ENCODE assay signal across 9 mouse cellular contexts in the genomic region with DNA sequence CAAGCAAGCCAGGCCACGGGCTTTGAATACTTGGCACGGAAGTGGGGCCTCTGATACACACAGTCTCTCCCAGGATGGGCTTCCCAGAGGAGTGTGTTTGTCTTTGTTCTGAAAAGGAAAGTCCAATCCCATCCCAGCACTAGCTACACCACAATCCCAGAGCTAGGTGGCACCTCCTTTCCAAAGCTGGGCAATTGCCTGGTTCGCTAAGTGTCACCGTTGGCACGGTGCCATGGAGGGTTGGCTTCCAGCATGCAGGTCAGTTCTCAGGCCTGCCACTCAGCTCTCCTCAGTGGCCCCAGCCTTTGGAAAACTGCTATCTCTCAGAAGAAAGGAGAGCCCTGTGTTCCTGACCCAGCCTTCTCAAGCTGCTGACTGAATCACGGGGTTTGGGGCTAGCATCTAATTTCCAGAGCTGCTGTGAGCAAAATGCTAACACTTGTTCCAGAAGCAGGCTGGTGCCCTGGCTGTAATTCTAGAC. TPM values are rescaled to one million over a fixed set of nuclear protein-coding genes. Genes with fewer than 3 reads are reported as not detected.
A peak's percentile ranks its signal among the peaks of the same experiment; 100 is the strongest.
DNase-seq lines count a peak whose midpoint lies in the region; ATAC-seq and TF ChIP-seq lines count a peak whose summit lies in the region.
"Had no signal": no experiment of that assay in that cellular context is flagged by ENCODE, and none has a peak within 500 bp of the region (broad histone marks: within the 10 kb centered on the region; RNA-seq: fewer than 3 reads in every experiment).

No protein-coding gene starts in this region.

- no peak overlapping the region for H3K4me3 ChIP-seq in intestine, embryonic 16.5 days (ENCODE audit: low read length)
- H3K4me3 ChIP-seq in left cerebral cortex, adult 2 months = no peak overlapping the region
- H3K4me3 ChIP-seq in midbrain, embryonic 13.5 days (replicated peaks) = no peak overlapping the region
- no peak overlapping the region for H3K4me3 ChIP-seq in stomach, embryonic 16.5 days (replicated peaks; ENCODE audit: low read length)
- H3K4me3 ChIP-seq: myocyte had no signal

- H3K36me3 ChIP-seq in intestine, embryonic 16.5 days (ENCODE audit: control insufficient read depth, insufficient read depth, low read length) = no peaks in the 10 kb centered on the region
- no peaks in the 10 kb centered on the region for H3K36me3 ChIP-seq in midbrain, embryonic 13.5 days
- H3K36me3 ChIP-seq in stomach, embryonic 16.5 days (ENCODE audit: control insufficient read depth, insufficient read depth, low read length) = no peaks in the 10 kb centered on the region

- H3K4me2 ChIP-seq in intestine, embryonic 16.5 days (ENCODE audit: low read depth, low read length) = no peak overlapping the region
- no peak overlapping the region for H3K4me2 ChIP-seq in midbrain, embryonic 13.5 days (replicated peaks)
- no peak overlapping the region for H3K4me2 ChIP-seq in stomach, embryonic 16.5 days (ENCODE audit: low read depth, low read length)

- DNase-seq in adrenal gland, postnatal 14 days = peak; percentile 88
- peak; percentile 58 to 77 for DNase-seq in cerebellum, postnatal 4 days (ENCODE audit: low spot score in 2 of 2)
- peak; percentile 61 to 66 for DNase-seq in gastrocnemius, postnatal 36 days
- peak; percentile 62 to 63 for DNase-seq in left cerebral cortex, adult 2 months (ENCODE audit: extremely low spot score in 1 of 2, low spot score in 2 of 2)
- no peak for DNase-seq in T-cell, adult 2 months (ENCODE audit: low spot score)

- WGBS in intestine, embryonic 16.5 days = 62% methylated on average over 6 of the region's 6 CpGs
- 65% methylated on average over 6 of the region's 6 CpGs for WGBS in midbrain, embryonic 13.5 days
- 60% methylated on average over 6 of the region's 6 CpGs for WGBS in stomach, embryonic 16.5 days

- H3K9ac ChIP-seq in intestine, embryonic 16.5 days (ENCODE audit: low read depth, low read length) = no peak overlapping the region
- no peak overlapping the region for H3K9ac ChIP-seq in midbrain, embryonic 13.5 days (replicated peaks)
- H3K9ac ChIP-seq in stomach, embryonic 16.5 days (ENCODE audit: low read length) = no peak overlapping the region

- ATAC-seq in intestine, embryonic 16.5 days = peak; percentile 53; the same call in 1 of the 2 replicates
- peak; percentile 88 for ATAC-seq in midbrain, embryonic 13.5 days
- peak; percentile 77 for ATAC-seq in stomach, embryonic 16.5 days (ENCODE audit: insufficient read depth, low FRiP score)

- no peaks in the 10 kb centered on the region for H3K27me3 ChIP-seq in intestine, embryonic 16.5 days (replicated peaks; ENCODE audit: control insufficient read depth, insufficient read depth, low read length)
- no peaks in the 10 kb centered on the region for H3K27me3 ChIP-seq in midbrain, embryonic 13.5 days
- H3K27me3 ChIP-seq in stomach, embryonic 16.5 days (ENCODE audit: control insufficient read depth, insufficient read depth, low read length) = no peaks in the 10 kb centered on the region

- peaks cover 2% of the 10 kb centered on the region; the same call in 1 of the 2 replicates for H3K4me1 ChIP-seq in intestine, embryonic 16.5 days (ENCODE audit: control insufficient read depth, insufficient read depth, low read length)
- H3K4me1 ChIP-seq in midbrain, embryonic 13.5 days (replicated peaks) = peaks cover 20% of the 10 kb centered on the region
- peaks cover 10% of the 10 kb centered on the region for H3K4me1 ChIP-seq in stomach, embryonic 16.5 days (ENCODE audit: control insufficient read depth, insufficient read depth, low read length)

- TF ChIP-seq CTCF in left cerebral cortex, adult 2 months (IDR thresholded peaks at IDR 0.05) = peak; percentile 8; the same call in 1 of the 2 replicates

- H3K27ac ChIP-seq in intestine, embryonic 16.5 days (ENCODE audit: low read length) = peak overlapping the region; percentile 23
- peak overlapping the region; percentile 76 for H3K27ac ChIP-seq in left cerebral cortex, adult 2 months
- H3K27ac ChIP-seq in midbrain, embryonic 13.5 days = peak overlapping the region; percentile 61
- H3K27ac ChIP-seq in stomach, embryonic 16.5 days (ENCODE audit: low read length) = no peak overlapping the region

- no peaks in the 10 kb centered on the region for H3K9me3 ChIP-seq in intestine, embryonic 16.5 days (ENCODE audit: control insufficient read depth, low read length)
- no peaks in the 10 kb centered on the region for H3K9me3 ChIP-seq in midbrain, embryonic 13.5 days
- H3K9me3 ChIP-seq in stomach, embryonic 16.5 days (replicated peaks; ENCODE audit: control insufficient read depth, low read length) = no peaks in the 10 kb centered on the region

- intact Hi-C loops in gastrocnemius, postnatal 36 days (cut with DNase I) = loop anchor here (5.0 kb wide), 1 partner anchor 119 kb away; no protein-coding TSS in a partner anchor
- intact Hi-C loops in left cerebral cortex, adult 2 months (cut with DNase I) = loop anchor here (2.0 kb wide), 2 partner anchors 33 to 57 kb away; no protein-coding TSS in a partner anchor

RNA-seq across cellular contexts. Expression of a gene that starts 42.0 kb away (rescaled TPM):
- 46.0 and 52.8 TPM in 2 replicates for total RNA-seq in adrenal gland, postnatal 14 days (2021)
- 100 to 1,000 TPM; 131 to 146 TPM for total RNA-seq in gastrocnemius, postnatal 36 days (2021)
- 46.9 and 54.8 TPM in 2 replicates for polyA plus RNA-seq in intestine, embryonic 16.5 days (2015; fragmentation: Nextera tagmentation; extraction: Ambion mirVana)
- 100 to 1,000 TPM; 100 to 101 TPM for total RNA-seq in left cerebral cortex, adult 2 months (2021)
- polyA plus RNA-seq in midbrain, embryonic 13.5 days (2015; fragmentation: Nextera tagmentation; extraction: Ambion mirVana) = 153 and 163 TPM in 2 replicates
- 57.0 and 62.0 TPM in 2 replicates for polyA plus RNA-seq in stomach, embryonic 16.5 days (2015; fragmentation: Nextera tagmentation; extraction: Ambion mirVana)
